Mouse (Mus musculus): ENCODE measurements at regions not wholly inside any gene's neighbourhood (a gene's known extent, or its start where the extent isn't known, plus 50 kb on each side); places are given as distances from the start of the nearest gene placed in this dataset.

DNA sequence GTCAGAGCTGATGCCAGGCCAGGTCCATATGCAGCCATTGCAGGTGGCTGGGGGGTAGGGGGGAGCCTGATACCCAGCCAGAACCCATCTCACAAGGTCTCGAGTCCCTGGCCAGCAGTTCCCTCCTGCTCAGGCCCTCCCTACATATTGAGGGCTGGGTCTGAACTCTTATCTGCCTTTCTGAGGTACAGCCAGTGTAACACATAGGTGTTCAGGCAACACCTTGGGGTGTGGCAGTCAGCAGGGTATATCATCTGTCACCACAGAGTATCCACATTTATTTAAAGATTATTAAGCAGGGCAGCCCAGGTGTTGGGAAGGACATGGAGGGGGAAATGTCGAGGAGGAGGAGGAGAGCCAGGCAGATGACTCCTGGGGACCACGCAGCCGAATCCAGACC is 145.2 kb upstream of the Lemd2 start:
- TF ChIP-seq CTCF (IDR thresholded peaks at IDR 0.05; ENCODE audit: control insufficient read depth, insufficient read depth, insufficient read length) = no peak
- no peak for TF ChIP-seq MAX (IDR thresholded peaks at IDR 0.05)
- no peak for TF ChIP-seq FOSL1 (IDR thresholded peaks at IDR 0.05; ENCODE audit: insufficient read depth, low read length, poor library complexity, severe bottlenecking)
